Mouse (Mus musculus) erythroblast, adult 5-6 weeks (primary cell): ENCODE measurements around the gene Ninl. TPM values are rescaled to one million over a fixed set of nuclear protein-coding genes. Genes with fewer than 3 reads are reported as not detected.

Source experiments
- ATAC-seq: replicated peaks from 2 replicates; pipeline ENCODE4 v1.8.0; 2016; ENCODE audit warnings: moderate number of reproducible peaks, mild to moderate bottlenecking, moderate TSS enrichment, inconsistent platforms; ENCODE audit not compliant: poor library complexity, low FRiP score, severe bottlenecking
- total RNA-seq, 2 experiments: library from RNA; stranded (forward) in 1 of 2; stranded (reverse) in 1 of 2; fragments of 150-400 nt in 1 of 2; fragments of 200-764, 138-1000 nt in 1 of 2; gene quantifications; 2 replicates each; pipeline versions ENCODE4 v1.2.3 to v1.2.4; 2015 to 2017; ENCODE audit warnings: low replicate concordance in 2 of 2

The Ninl gene
- total RNA-seq, 2 experiments from 2014 or later, result 16.9 to 71.1 TPM

DNA sequence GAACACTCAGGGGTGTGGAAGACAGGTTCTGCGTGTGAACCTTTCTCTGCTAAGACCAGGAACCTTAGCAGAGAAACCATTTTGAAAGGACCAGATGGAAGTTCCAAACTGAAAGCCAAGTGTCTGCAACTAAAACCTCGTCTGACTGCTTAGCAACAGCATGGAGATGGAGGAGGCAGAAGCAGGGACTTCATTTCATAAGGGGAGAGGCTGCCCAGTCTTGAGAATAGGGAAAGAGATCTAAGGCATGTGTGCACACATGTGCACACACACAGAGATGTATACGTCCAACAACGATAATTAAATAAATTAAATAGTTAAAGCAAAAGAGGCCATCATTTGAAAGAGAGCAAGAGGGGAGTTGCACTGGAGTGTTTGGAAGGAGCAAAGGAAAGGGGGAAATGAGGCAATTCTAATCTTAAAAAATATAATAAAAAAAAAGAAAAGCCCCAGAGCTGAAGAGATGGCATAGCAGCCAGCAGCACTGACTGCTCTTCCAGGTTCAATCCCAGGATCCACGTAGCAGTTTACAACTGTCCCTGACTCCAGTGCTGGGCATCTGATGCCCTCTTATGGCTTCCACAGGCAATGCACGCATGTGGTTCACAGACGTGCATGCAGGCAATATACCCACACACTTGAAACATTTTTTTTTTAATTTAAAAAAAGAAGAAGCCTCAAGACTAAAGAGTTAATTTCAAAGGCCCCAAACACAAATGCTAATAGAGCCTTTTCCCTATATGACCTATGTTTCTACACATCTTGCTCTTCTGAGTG is 38.6 kb downstream of the Ninl start:
- peak; percentile 79 for ATAC-seq

GRCm38 (mm10) chr2:150999021-150999420 is 40.2 kb downstream of the Ninl start:
- no peak for ATAC-seq

GRCm38 (mm10) chr2:150997618-150998017 is 41.6 kb downstream of the Ninl start:
- ATAC-seq, result no peak

DNA sequence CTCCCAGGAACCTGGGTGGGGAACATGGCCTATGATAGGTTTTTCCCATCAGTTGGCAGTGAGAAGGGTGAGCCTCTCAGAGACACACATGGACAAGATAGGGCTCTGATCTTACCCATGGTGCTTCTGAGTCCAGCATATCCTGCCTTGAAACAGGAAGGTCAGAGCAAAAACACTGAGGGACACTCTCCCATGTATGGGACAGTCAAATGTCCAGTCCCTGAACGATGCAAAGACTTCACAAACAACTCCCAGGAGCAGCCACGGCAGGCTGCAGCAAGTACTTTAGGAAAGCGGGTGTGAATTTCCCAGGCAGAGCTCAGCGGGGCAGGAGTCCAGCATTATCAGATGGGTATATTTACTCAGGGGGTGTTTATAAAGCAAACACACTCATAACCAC is 43.9 kb downstream of the Ninl start:
- ATAC-seq, result no peak

GRCm38 (mm10) chr2:150991050-150991449 is 48.1 kb downstream of the Ninl start:
- no peak for ATAC-seq

- ATAC-seq, result no peak
Observed at GRCm38 (mm10) chr2:150990506-150990905, 48.7 kb downstream of the Ninl start.

DNA sequence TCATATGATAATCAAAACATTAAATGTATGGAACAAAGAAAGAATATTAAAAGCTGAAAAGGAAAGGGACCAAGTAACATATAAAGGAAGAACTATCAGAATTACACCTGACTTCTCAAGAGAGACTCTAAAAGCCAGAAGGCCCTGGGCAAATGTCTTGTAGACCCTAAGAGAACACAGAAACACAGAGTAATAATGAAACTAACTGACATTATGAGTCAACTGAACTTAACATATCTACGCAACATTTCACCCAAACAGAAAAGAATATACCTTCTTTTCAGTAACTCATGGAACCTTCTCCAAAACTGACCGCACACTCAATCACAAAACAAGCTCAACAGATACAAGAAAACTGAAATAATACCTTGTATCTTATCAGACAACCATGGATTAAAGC is 53.8 kb downstream of the Ninl start:
- no peak for ATAC-seq

GRCm38 (mm10) chr2:150982051-150982450 is 57.1 kb downstream of the Ninl start:
- ATAC-seq, result no peak

DNA sequence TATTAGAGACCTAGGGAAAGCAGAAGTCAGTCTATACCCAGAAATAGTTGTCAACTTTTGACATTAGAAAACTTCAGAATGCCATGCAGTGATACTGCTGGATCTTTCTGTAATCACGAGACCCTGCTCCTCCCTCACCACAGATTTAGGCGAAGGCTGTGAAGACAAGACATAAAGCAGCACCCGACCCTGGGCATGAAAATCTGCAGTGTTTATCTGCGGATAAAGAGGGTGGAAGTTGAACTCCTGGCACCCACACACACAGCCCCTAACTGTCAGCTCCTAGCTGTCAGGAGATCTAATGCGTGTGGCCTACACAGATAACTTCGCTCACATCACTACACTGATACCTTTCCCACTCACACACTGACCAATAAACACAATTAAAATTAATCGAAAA is 57.7 kb downstream of the Ninl start:
- ATAC-seq, result no peak

DNA sequence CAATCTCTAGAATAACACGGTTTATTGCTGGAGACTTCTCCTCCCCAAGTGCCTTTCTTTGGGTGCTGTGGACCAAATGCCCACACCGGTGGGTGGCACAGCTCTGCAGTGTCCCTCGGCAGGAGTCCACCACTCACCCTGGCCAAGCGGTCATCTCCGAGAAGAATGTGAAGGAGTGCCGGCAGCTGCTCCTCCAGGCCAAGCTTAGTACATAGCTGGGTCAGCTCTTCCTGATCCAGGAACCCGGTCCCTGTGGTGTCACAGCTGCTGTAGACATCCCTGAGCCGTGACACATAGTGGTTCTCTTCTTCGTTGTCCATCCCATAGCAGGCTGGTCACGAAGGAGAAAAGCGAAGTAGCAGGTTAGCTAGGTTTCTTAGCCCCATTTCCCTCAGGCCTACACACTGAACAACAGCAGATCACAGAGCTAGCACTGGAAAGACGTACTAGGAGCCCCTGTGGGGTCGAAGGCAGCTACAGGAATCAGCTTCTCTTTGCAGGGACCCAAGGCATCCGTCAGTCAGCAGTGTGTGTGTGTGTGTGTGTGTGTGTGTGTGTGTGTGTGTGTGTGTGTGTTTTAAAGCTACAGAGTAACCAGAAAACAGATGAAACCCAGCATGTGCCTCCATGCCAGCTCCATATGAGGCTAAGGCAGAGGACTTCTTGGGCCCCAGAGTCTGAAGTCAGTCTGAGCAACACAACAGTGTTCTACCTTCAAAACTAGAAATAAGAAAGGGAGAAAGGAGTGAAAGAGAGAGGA is 59.1 kb downstream of the Ninl start:
- no peak for ATAC-seq

DNA sequence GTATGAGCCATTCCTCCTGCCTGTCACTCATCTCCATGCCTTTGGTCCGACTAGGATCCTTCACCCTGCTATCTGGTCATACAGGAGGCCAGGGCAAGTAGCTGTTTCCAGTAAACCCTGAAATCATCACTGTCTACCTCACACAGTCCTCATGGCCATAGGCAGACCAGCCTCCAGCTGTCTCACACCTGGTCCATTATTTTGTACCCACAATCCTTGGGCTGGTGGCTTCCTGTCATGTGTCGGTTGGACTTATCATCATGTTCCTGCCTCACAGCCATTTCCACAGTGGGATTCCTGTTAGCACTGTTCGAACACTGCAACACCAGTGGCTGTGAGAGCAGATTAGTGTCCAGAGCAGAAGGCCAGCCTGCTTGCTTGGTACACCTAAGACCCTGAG is 60.4 kb downstream of the Ninl start:
- no peak for ATAC-seq

DNA sequence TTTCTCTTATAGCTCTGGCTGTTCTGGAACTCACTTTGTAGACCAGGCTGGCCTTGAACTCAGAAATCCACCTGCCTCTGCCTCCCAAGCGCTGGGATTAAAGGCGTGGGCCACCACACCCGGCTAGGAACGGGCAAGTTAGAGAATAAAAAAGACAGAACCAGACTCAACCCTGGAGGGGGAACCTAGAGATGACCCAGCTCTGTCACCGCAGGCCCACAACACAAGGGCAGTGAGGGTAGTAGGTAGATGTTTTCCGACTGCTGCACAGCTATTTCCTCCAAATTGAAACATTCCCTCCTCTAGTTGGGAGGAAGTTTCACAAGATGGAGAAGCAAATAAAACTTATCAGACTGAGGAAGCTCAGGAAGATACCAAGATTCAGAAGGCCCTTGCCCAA is 61.5 kb downstream of the Ninl start:
- ATAC-seq, result no peak

DNA sequence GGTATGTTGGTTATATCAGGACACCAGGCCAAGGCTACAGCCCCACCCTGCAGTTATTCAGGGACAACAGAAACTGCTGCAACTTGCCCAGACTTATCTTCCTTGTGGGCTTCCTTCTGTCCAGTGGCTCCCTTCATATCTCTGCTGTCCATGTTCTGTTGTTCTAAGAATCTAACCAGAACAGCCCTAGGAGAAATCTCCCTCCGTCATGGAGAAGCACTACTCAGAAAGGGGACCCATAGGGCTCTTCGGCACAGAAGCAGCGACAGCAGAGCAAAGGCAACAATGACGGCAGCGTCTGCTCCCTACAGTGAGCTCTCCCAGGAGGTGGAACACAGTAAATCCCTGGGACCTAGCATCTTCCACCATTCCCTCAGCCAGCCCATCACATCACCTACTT is 62.3 kb downstream of the Ninl start:
- ATAC-seq, result peak; percentile 61

- no peak for ATAC-seq
Observed at GRCm38 (mm10) chr2:150973401-150974115, 65.6 kb downstream of the Ninl start.

DNA sequence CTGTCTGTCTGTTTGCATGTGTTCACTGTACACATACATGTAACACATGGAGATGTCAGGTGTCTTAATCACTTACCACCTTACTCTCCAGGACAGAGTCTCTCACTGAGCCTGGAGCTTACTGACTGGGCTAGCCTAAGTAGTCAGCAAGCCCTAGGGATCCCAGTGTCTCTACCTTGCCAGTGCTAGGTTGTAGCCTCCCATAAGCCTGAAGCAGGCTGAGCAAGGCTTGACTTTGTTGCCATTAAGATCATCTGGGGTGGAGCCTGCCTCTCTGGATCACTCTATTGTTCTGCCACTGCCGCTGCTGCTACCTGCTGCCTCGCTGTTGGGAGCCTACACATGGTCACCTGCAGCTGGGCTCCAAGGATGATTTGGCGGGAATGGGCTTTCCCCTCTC is 66.5 kb downstream of the Ninl start:
- ATAC-seq, result no peak

- ATAC-seq, result no peak
Observed at GRCm38 (mm10) chr2:150971856-150972255, 67.3 kb downstream of the Ninl start.

DNA sequence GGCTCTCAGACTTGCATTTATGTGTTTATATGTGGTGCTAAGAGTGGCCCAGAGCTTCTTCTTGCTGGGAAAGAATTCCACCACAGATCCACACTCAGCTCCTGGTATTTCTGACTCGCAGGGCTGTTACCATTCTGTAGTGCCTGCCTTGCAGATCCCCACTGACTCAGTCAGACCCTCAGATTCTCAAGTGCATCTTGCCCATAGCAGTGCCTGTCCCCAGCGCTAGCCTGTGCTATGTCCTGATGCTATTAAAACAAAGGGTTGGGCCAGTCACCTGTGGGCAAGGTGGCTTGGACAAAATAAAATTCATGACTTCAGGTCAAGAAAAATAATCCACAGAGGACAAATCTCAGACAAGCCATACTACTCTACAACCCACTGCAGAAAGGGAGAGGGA is 70.0 kb downstream of the Ninl start:
- ATAC-seq, result no peak

DNA sequence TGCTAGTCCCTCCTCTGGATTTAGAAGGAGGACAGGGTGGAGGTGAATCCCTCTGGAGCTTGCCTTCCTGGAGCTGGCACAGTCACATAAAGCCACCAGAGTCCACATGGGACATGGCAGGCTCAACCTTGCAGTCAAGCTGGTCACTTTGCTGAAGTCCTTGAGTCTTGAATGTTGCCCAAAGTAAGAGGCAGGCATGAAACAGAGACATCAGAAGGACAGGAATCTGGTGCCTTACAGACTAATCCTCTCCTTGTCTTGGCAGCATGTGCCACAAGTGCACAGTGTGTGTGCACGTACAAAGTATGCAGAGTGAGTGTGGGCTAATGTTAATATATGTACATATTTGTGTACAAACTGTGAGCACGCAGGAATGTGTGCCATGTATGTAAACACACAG is 71.7 kb downstream of the Ninl start:
- ATAC-seq, result no peak

GRCm38 (mm10) chr2:150965951-150966350 is 73.2 kb downstream of the Ninl start:
- ATAC-seq, result no peak

DNA sequence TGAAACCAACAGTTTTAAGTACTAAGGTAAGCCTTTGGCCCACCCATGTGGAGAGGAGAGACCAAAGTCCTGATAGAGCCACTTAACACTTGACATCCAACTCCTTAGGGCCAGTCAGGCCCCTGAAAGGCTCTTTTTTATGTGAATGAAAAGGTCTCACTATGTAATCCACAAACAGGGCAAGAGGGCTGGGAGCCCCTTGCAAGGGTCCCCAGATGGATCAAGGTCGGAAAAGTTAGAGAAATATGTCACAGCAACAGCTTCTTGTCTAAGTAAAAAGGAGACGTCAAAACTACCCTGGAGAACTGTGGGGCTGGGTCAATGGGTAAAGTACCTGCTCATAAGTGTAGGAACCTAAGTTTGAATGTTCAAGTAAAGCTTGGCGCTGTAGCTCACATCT is 74.5 kb downstream of the Ninl start:
- ATAC-seq, result no peak

- no peak for ATAC-seq
Observed at GRCm38 (mm10) chr2:150963246-150963645, 75.9 kb downstream of the Ninl start.
